Mouse (Mus musculus): ENCODE measurements around the gene Xlr5c. TPM values are rescaled to one million over a fixed set of nuclear protein-coding genes. Genes with fewer than 3 reads are reported as not detected.

Xlr5c gene
- polyA plus RNA-seq, 1 experiment: not detected

Other genes starting within 250 kb of the Xlr5c start
- not detected in 2 replicates for gene Pnma3, start 228.2 kb downstream of the Xlr5c start, polyA plus RNA-seq (2012; ENCODE audit: insufficient read depth, low replicate concordance)
- not detected in 2 replicates for gene Xlr4a, start 210.5 kb downstream of the Xlr5c start, polyA plus RNA-seq (2012; ENCODE audit: insufficient read depth, low replicate concordance)
- not detected in 2 replicates for gene Xlr3a, start 195.9 kb downstream of the Xlr5c start, polyA plus RNA-seq (2012; ENCODE audit: insufficient read depth, low replicate concordance)
- gene Gm14685, start 175.9 kb downstream of the Xlr5c start, polyA plus RNA-seq (2012; ENCODE audit: insufficient read depth, low replicate concordance): 0.03 TPM in 1 of 2 replicates, not detected in the other
- not detected in 2 replicates for gene Xlr5b, start 144.2 kb downstream of the Xlr5c start, polyA plus RNA-seq (2012; ENCODE audit: insufficient read depth, low replicate concordance)
- not detected in 2 replicates for gene DXBay18, start 143.5 kb downstream of the Xlr5c start, polyA plus RNA-seq (2012; ENCODE audit: insufficient read depth, low replicate concordance)
- gene Spin2d, start 116.0 kb downstream of the Xlr5c start, polyA plus RNA-seq (2012; ENCODE audit: insufficient read depth, low replicate concordance): not detected in 2 replicates
- gene Xlr3b, start 100.8 kb downstream of the Xlr5c start, polyA plus RNA-seq (2012; ENCODE audit: insufficient read depth, low replicate concordance): 0.17 TPM in 1 of 2 replicates, not detected in the other
- 0.91 TPM in 1 of 2 replicates, not detected in the other for gene Xlr4b, start 78.6 kb downstream of the Xlr5c start, polyA plus RNA-seq (2012; ENCODE audit: insufficient read depth, low replicate concordance)
- 18.9 and 42.4 TPM in 2 replicates for gene F8a, start 64.7 kb downstream of the Xlr5c start, polyA plus RNA-seq (2012; ENCODE audit: insufficient read depth, low replicate concordance)
- 2.7 TPM in 1 of 2 replicates, not detected in the other for gene Xlr4c, start 49.8 kb downstream of the Xlr5c start, polyA plus RNA-seq (2012; ENCODE audit: insufficient read depth, low replicate concordance)
- not detected in 2 replicates for gene Xlr3c, start 27.6 kb downstream of the Xlr5c start, polyA plus RNA-seq (2012; ENCODE audit: insufficient read depth, low replicate concordance)
- gene Xlr5a, start within 50 bp of the Xlr5c start, polyA plus RNA-seq (2012; ENCODE audit: insufficient read depth, low replicate concordance): not detected in 2 replicates
- gene Gm45015, start 43.9 kb upstream of the Xlr5c start, polyA plus RNA-seq (2012; ENCODE audit: insufficient read depth, low replicate concordance): not detected in 2 replicates
- gene Zfp275, start 49.6 kb upstream of the Xlr5c start, polyA plus RNA-seq (2012; ENCODE audit: insufficient read depth, low replicate concordance): 0.34 and 0.38 TPM in 2 replicates
- gene Gm18336, start 105.8 kb upstream of the Xlr5c start, polyA plus RNA-seq (2012; ENCODE audit: insufficient read depth, low replicate concordance): not detected in 2 replicates
- not detected in 2 replicates for gene Zfp92, start 118.1 kb upstream of the Xlr5c start, polyA plus RNA-seq (2012; ENCODE audit: insufficient read depth, low replicate concordance)
- gene Trex2, start 142.4 kb upstream of the Xlr5c start, polyA plus RNA-seq (2012; ENCODE audit: insufficient read depth, low replicate concordance): not detected in 2 replicates
- 4.9 TPM in 1 of 2 replicates, not detected in the other for gene Haus7, start 166.1 kb upstream of the Xlr5c start, polyA plus RNA-seq (2012; ENCODE audit: insufficient read depth, low replicate concordance)
- gene Bgn, start 190.6 kb upstream of the Xlr5c start, polyA plus RNA-seq (2012; ENCODE audit: insufficient read depth, low replicate concordance): not detected in 2 replicates
- 0.13 TPM in 1 of 2 replicates, not detected in the other for gene Atp2b3, start 210.1 kb upstream of the Xlr5c start, polyA plus RNA-seq (2012; ENCODE audit: insufficient read depth, low replicate concordance)

Measured in megakaryocyte, embryonic 14.5 days (primary cell).